Mouse (Mus musculus): Measurements from ENCODE around the gene Fgfr1op.
"Not testable (repeated sequence)": the region's sequence is repeated elsewhere in the genome, so short reads cannot be mapped to it uniquely, and the experiment has no call there.

- TF ChIP-seq CTCF, POLR2A (IDR thresholded peaks at IDR 0.05; ENCODE audit: insufficient read depth, low read depth, low read length): not testable (repeated sequence)
These were observed 40.7 kb upstream of the Fgfr1op start for GRCm38 (mm10) chr17:8124586-8124985.
